Mouse (Mus musculus): Measurements from ENCODE around the gene Hdac9.

Hdac9 gene

DNA sequence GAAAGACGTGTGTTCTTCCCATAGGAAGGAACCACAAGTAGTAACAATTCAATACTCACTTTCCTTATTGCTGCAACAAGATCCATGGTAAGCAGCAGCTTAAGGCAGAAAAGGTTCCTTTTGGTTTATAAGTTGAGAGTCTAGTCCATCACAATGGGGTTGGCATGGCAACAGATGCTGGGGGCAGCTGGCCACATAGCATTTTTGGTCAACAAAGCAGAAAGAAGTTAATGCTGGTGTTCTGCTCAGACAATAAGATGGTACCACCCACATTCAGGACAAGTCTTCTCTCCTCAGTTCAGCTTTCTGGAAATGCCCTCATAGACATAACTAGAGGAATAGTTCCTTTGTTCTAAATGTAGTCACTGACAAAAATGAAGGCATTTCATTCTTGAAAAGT lies at the start of gene Hdac9:
Hdac9 (minus strand) TSS at position 101 of the 400 bp plus-strand sequence.
- DNase-seq (ENCODE audit: low read depth), result no peak

DNA sequence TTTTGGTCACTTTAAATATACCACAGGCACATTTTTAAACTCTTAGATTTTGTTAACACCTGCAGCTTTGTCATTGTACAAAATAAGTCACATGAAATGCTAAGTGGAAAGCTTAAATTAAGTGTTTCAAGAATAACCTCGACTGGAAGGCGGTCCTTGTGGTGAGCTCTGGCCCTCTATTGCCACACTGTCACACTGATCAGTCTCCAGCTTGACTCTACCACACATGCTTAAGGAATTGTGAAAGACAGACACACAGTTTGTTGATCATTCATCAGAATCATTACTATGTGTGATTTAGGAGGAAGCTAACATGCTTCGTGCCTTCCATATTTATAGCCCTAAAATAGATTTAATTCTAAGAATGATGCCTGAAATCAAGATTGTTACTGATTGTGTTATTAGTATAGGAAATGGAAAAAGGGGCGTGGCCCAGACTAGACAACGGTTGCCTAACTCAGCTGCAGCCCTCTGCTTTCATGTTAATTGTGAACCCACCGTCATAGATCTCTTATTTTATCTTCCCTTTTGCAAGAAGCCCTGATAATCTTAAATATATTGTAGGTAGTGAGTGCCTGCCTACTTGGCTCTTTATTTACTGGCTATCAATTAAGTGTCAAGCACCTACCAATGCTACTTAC lies 32.3 kb upstream of the Hdac9 start:
- DNase-seq (ENCODE audit: low read depth), result no peak

DNA sequence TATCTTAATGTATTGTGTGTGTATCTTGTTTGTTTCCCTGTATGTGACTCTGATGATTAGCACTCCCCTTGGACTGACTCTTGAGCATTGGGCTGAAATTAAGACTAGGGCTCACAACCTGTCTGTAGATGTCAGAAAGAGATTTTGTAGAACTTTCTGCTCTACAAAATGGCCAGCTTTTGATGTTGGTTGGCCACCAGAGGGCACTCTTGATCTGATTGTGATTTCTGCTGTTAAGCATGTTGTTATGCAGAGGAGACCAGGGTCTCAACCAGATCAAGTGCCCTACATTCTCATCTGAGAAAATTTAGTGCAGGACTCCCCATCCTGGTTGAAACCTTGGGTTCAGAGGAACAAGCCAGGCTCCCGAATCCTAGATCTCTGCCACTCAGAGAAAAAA lies 21.0 kb upstream of the Hdac9 start:
- no peak for DNase-seq (ENCODE audit: low read depth)

DNA sequence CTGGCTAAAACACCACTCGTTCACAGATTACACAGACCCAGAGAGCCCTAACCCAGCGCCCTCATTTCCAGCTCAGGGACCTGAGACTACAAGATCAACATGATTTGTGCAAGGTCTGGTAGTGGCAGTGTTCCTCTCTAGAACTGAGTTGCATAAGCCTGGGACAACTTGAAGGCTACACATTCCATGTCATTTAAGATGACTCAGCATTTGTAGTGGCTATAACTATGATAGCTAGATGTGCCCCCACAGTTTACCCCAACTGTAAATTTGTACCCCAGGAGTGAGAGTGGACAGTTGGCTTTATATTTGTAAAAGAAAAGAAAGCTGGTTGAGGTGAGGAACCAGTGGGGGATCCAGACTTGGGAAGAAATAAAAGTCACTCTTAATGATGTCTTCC lies 8.9 kb downstream of the Hdac9 start:
- DNase-seq (ENCODE audit: low read depth), result no peak

DNA sequence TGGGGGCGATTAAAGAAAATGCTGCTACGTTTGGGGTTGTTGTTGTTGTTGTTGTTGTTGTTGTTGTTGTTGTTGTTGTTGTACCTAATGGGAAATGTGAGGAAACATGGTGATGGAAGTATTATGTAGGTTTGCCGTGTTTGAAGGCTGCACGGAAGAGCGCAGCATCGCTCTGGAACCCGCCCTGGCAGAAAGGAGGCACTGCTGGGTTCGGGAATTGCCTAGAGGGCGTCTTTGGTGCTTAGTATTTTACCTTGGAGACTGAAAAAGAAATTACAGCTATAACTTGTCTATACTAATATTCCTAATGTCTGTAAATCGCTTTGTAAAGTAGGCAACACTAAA lies 9.4 kb downstream of the Hdac9 start:
- DNase-seq (ENCODE audit: low read depth), result no peak

DNA sequence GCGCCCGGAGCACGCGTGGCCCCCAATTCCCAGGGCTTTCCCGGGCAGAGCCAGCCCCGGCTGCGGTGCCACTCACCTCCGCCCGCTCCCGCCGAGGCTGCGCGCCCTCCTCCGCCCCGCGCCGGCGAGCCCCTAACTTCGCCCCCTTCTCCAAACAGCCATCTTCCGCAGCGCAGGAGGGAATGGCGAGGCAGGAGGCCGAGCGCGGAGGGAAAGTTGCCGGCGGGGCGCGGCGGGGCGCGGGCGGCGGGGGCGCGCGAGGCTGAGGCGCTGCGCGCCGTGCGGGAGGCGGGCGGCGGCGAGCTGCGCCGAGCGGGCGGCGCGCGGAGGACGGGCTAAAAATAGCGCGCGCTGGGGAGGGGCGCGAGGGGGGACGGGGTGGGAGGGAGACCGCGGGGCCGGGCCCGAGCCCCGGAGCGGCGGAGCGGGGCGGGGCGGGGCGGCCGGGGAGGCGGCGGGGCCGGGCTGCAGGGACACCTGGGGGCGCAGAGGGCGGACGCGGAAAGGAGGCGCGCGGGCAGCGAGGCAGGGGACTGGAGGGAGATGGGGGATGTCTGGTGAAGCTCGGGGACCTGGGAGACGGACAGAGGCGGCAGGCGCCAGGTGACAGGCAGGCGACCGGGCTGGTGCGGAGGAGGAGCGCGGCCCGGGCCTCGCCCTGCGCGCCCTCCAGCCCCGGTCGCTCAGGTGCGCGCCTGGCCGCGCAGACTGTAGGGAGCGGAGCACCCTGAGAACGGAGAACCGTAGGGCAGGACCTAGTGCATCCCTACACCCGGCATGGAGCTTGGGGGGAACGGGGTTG lies 10.0 kb downstream of the Hdac9 start:
- DNase-seq (ENCODE audit: low read depth), result no peak

DNA sequence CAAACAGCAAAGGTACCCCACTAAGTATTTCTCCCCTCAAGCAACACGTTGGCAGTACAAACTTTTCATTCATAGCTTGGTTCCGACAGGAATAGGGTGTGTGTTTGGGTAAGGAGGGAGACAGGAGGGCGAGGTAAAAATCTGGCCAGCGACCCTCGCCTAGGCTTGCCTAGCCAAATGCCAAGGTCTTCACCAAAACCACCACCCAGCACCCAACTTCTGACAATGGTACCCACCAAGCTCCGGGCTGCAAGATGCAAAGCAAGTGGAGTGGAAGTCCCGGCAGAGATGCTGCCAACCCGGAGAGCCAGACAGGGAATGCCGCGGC lies 10.6 kb downstream of the Hdac9 start:
- DNase-seq (ENCODE audit: low read depth), result no peak

DNA sequence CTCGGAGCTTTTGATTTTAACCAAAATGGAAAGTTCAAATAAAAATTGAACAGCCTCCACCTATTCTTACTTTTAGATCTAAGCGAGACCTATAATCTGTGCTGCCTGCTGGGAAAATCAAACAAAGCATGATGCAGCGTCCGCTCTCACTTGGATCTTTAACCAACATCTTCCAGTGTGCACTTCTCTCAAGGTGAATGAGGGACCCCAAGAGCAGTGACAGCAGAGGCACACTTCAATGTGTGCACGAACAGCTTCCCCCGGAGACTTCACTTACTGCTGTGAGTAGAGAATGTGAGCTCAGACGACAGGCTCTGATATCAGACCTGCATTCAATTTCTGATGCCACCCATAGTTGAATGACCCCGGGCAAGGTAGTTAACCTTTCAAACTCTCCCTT lies 16.7 kb downstream of the Hdac9 start:
- no peak for DNase-seq (ENCODE audit: low read depth)

DNA sequence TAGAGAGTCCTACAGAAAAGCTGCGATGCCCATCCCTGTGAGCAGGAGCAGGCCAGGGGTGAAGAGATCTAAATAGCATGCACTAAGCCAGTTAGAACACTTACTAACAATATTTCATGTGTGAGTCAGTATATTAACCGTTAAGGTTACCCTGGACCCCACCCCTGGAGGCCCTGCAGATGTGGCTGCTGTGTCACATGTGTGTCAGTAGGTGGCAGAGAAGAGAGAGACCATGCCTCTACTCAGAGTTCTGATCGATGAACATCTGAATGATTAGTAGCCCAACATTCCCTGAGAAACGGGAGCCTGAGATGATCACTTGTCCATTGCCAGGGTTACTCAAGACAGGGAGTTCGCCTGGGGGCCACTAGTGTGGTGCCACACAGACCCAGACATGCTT lies 22.0 kb downstream of the Hdac9 start:
- DNase-seq (ENCODE audit: low read depth), result no peak

DNA sequence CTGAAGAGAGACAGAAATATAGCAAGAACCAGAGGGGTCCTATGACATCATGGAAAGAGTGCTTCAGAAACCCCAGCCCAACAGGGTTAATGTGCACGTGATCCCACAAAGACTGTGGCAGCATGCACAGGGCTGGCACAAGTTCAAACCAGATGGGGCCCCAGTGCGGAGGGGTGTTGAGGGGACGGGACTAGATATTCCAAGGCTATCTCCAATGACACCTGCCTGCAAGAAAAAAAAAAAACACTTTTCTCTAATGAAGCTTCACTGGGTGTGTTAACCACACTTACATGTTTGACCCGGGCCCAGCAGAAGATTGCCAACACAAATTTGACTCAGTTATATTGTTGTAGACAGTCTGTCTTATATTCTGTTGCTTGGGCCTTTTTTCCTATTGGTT lies 28.2 kb downstream of the Hdac9 start:
- no peak for DNase-seq (ENCODE audit: low read depth)

DNA sequence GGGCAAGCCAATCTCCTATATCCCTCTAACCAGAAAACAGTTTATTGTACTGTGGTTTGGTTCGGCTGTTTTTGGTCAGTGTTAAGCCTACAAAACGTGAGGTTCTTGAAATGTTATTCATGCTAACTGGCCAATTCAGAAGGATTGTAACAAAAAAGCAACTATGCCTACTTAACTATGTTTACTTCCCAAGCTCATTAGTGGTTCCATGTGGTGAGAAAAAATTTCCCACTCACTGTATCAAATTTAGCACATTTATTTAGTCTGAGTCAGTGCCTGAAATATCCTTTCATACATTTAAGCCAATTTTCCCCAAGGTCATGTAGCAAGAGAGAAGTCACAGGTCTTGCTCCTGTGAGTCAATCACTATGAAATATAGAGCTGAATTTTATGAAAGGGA lies 42.0 kb downstream of the Hdac9 start:
- DNase-seq (ENCODE audit: low read depth), result peak; percentile 53

DNA sequence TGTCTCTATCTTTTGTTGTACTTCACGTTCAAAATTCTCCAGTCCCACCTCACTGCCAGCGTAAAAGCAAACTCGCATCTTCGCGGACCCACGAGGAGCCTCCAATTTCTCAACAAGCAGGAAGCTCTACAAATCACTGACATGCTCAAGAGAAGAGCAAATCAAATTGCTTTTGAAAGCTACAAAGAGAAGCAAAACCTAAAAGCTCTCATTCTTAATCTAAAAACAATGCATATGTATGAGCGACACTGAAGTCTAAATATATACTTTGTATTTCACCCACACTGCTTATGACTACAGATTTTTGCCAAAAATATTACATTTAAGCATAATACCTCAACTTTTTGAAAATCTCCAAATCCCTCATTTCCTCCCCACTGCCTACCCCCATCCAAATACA lies 45.9 kb downstream of the Hdac9 start:
- no peak for DNase-seq (ENCODE audit: low read depth)

DNA sequence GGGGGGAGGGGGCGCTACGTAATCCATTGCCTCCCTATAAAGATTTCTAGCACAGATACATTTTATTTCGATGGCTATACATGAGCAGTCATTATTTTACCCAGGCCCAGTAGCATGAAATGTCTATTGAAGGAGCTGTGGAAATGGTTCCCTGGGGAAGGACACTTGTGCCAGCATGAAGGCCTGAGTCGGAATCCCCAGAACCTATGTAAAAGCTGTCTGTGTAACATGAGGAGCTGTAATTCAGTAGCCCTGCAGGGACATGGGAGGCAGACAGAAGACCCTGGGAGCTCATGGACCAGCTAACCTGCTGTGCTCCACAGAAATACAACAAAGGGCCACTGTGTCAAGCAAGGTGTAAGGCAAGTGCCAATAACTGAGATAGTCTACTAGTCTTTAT lies 75.7 kb downstream of the Hdac9 start:
- no peak for DNase-seq (ENCODE audit: low read depth)

DNA sequence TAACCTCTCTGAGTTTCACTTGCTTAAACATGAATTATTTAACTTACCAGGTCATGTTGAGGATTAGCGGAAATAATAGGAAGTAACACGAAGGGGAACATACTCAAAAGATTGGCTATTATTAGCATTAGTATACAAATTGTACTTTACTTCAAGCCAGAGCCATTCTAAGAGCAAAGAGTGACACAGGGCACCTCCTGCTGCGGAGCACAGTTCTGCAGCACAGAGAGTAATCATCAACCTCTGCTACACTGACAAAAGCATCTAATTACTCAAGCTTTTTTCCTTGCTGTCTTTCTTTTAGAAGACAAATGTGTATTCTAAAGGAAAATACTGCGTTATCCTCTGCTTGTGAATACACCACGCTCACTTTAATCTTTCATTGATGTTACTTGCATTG lies 79.6 kb downstream of the Hdac9 start:
- no peak for DNase-seq (ENCODE audit: low read depth)

DNA sequence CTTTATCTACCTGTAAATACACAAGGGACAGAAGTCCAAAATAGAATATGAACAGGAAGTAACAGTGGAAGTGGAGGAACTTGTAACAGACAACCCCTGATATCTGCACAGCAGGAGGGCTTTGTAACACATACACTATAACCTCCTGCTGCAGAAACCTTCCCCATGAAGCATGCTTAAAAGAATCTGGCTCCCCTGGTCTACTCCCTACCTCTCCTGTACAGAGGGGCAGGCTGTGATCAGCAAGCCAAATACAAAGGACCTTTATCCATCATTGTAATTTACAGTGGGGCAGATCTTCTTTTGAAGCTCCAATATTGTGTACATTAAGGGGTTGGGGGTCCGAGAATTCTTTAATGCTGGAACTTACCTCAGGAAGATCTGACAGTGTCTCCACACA lies 80.0 kb downstream of the Hdac9 start:
- DNase-seq (ENCODE audit: low read depth), result no peak

DNA sequence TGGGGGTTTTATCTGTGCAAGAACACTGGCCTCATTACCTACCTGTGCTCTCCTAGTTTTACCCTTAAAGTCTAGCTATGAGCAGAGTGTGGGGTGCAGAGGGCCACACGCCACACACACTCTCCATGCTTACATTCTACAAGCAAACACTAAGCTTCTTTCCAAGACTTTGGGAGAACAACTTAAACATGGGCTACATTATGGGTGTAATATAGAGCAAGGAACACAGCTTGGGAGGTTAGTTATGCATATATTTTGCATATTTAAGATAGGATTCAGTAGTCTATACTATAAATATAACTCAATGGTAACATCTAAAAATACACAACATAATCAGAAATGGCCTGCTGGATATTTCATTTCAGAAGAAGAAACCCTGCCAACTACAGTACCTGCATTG lies 80.8 kb downstream of the Hdac9 start:
- no peak for DNase-seq (ENCODE audit: low read depth)

DNA sequence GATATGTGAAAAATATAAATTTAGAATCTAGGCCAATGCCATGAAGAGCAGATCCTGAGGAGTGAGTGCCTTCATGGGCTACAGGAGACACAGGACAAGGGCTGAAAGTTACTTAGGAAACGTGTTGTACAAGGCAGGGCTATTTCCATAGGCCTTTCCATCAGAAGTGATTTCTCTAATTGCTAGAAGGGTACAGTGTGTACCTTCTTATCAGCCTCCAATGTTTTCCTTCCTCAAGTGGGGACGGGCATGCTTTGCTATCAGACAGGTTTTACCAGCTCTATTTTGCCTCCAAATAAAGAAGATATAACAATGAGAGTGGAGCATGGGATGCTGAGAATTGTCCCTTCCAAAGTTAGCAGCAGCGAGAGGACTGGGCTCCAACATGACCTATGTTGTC lies 81.4 kb downstream of the Hdac9 start:
- no peak for DNase-seq (ENCODE audit: low read depth)

DNA sequence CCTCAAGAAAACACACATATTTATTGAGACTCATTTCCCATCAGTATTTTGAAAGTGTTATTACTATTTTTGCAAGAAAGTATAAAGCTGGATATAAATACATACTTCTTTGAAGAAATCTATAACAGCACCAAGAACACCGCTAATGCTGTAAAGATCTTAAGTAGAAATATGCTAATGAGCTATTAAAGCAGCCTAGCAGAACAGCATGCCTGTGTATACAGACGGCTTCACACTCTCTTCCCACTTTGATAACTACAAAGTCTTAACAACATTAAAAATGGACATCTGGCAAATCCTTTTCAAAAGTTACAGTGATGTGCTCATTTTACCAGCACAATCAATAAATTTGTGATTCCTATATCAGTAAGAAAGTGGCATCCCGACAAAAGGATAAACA lies 88.2 kb downstream of the Hdac9 start:
- no peak for DNase-seq (ENCODE audit: low read depth)

DNA sequence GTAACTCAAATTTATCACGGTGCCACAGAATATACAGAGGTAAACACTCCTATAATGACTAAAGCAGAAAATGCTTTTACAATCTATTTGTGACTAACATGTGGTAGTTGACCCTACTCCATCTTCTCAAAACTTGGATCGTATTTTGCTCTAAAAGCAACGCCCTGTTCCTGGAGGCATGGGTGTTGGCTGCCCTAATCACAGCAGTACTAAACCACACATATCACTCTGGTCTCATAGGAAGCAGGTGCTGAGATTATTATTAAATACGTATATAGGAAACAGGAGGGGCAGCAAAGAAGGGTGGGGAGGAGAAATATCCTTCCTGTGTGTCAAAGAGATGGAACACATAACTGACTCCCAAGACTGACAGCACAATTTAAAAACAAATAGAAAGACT lies 90.0 kb downstream of the Hdac9 start:
- no peak for DNase-seq (ENCODE audit: low read depth)

DNA sequence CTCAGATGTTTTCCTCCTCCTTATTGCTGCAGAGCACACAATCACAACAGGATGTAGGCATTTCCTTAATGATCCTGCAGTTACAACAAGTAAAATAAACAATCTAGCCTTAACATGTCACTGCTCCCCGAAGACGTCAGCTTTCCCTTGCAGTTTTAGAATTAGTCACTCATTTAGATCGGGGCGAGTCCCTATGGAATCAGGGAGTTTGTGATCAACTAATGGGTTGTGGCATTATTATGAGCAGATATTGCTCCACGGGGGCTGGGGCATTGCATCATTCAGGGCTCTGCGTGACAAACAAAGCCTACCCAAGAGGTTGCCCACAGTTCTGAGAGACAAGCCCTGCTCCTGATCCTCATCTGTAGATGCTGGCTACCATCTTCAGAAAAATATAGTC lies 96.7 kb downstream of the Hdac9 start:
- DNase-seq (ENCODE audit: low read depth), result no peak

DNA sequence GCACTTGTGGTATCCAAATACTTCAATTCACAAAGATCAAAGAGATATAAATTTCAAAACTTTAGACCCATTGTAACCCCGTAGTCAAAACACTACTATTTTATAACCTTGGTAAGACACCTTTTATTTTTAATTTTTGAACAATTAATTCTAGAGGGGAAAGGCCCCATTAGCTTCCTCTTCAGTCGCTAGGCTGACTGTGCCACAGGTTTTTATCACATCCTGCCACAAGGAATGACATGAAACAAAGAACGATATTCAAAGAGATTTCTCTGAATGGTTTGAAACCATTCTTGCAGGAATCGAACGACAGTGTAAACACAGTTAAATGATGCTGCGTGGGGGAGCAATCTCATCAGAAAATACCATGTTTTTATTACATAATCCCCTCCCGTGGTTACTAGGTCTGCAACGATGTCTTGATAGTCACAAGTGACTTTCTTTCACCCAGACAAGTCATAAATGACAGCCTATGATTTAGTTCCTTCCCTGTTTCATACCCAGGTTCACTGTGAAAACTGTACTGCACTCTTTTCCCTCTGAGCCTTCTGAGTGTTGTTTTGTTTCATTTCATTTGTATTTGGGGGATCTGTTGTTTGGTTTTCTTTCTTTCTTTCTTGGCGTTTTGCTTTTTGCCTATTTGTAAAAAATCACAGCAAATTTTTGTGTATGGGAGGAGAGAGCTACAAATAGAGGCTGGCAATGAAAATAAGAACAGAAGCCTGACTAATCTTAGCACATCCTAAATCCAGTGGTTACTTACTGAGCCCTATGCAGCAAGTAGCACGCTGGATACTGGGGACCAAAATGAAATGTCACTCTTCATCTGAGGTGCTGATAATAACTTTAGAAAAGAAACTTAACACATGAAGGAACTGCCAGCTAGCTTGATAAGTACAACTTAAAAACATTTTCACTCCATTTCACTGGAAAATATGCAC lies 105.0 kb downstream of the Hdac9 start:
- no peak for DNase-seq (ENCODE audit: low read depth)

DNA sequence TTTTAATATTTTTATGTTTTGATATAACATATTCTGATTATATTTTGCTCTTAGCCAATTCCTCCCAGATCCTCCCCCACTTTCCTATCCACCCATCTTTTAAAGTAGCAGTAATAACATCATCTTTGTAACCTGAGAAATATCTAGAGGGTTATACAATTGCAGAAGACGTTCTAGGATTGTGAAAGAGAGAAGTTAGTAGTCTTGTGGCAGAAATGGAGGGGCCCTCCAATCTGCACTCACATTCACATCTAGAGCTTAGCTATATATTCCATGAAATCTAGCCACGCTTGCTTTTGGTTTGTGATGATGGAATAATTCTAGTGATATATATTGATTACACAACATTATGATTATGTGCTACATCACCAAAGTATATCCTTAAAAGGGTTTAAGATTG lies 106.7 kb downstream of the Hdac9 start:
- no peak for DNase-seq (ENCODE audit: low read depth)

DNA sequence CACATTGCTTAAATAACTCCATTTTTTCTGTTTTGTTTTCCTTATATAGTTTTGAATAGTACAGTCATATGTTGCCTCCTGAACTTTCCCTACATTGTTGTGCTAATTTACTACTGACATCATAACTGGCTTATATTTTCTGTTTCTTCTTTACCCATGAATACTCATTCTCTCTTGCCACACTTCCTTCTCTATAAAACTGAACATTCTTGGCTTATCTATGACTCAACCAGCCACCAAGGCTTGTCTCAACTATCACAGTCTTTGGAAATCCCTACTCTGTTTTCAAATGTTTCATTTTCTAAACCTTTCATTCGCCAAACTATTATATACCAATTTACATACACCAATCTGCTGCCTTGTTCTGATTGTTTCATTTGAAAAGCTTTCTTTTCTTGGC lies 108.7 kb downstream of the Hdac9 start:
- DNase-seq (ENCODE audit: low read depth), result no peak
